Mouse (Mus musculus) small intestine, adult 2 months (tissue): ENCODE data around the gene Stk38.

Experiments
- CTCF ChIP-seq: fragments of 200-500 bp; IDR thresholded peaks from 2 replicates; pipeline ENCODE4 v1.5.1; 2012; ENCODE audit warnings: low read depth, mild to moderate bottlenecking, control low read depth, inconsistent platforms, low read length, moderate library complexity, mixed read lengths; ENCODE audit not compliant: insufficient replicate concordance, insufficient read length; ENCODE audit errors: extremely low read depth
- POLR2A ChIP-seq: fragments of 200-500 bp; IDR thresholded peaks from 2 replicates; pipeline ENCODE4 v1.6.1; 2012; ENCODE audit warnings: low read depth, mild to moderate bottlenecking, control low read depth, inconsistent platforms, low read length, moderate library complexity

DNA sequence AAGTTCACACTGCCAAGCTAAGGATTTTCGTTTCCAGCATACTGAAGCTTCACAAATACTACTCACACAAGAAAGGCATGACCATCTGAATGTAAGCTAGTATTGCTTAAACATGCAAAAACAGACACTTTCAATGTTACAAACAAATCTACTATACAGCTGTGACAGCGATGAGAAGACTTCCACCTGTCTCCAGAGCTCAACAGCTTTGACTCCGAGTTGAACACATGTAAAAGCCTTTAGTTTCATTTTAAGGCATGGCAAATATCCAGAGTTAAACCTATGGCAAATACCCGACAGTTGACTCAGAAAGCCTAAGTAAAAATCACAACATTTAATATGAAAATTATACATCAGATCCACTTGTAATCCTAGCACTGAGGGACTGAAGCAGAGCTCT is 19.5 kb downstream of the Stk38 start:
- TF ChIP-seq POLR2A (no peak), CTCF (no peak)
